Mouse (Mus musculus): ENCODE data around the gene Prss41. TPM values are rescaled to one million over a fixed set of nuclear protein-coding genes. Genes with fewer than 3 reads are reported as not detected.

The Prss41 gene
- polyA plus RNA-seq, 1 experiment: 0.28 TPM

Other genes with a start within 250 kb of the Prss41 start
- 9.2 and 11.9 TPM in 2 replicates for gene Zfp13, start 244.7 kb downstream of the Prss41 start, polyA plus RNA-seq (2012; rRNA removed)
- 0.04 TPM in 2 replicates for gene Zscan10, start 243.3 kb downstream of the Prss41 start, polyA plus RNA-seq (2012; rRNA removed)
- gene Mmp25, start 198.9 kb downstream of the Prss41 start, polyA plus RNA-seq (2012; rRNA removed): 0.22 and 0.29 TPM in 2 replicates
- 9.2 and 11.7 TPM in 2 replicates for gene Bicdl2, start 183.7 kb downstream of the Prss41 start, polyA plus RNA-seq (2012; rRNA removed)
- gene Hcfc1r1, start 170.6 kb downstream of the Prss41 start, polyA plus RNA-seq (2012; rRNA removed): 136 and 183 TPM in 2 replicates
- 13.2 and 16.9 TPM in 2 replicates for gene Thoc6, start 170.3 kb downstream of the Prss41 start, polyA plus RNA-seq (2012; rRNA removed)
- gene Tnfrsf12a, start 166.7 kb downstream of the Prss41 start, polyA plus RNA-seq (2012; rRNA removed): 17.4 and 26.7 TPM in 2 replicates
- 0.04 TPM in 1 of 2 replicates, not detected in the other for gene Cldn6, start 164.9 kb downstream of the Prss41 start, polyA plus RNA-seq (2012; rRNA removed)
- gene Cldn9, start 160.1 kb downstream of the Prss41 start, polyA plus RNA-seq (2012; rRNA removed): not detected in 2 replicates
- gene 1520401A03Rik, start 121.4 kb downstream of the Prss41 start, polyA plus RNA-seq (2012; rRNA removed): 0.10 and 0.23 TPM in 2 replicates
- 10.4 and 15.3 TPM in 2 replicates for gene Pkmyt1, start 117.8 kb downstream of the Prss41 start, polyA plus RNA-seq (2012; rRNA removed)
- gene Paqr4, start 103.3 kb downstream of the Prss41 start, polyA plus RNA-seq (2012; rRNA removed): 12.8 and 13.0 TPM in 2 replicates
- gene Kremen2, start 98.3 kb downstream of the Prss41 start, polyA plus RNA-seq (2012; rRNA removed): 0.04 and 0.11 TPM in 2 replicates
- gene Flywch1, start 72.6 kb downstream of the Prss41 start, polyA plus RNA-seq (2012; rRNA removed): 35.0 and 39.3 TPM in 2 replicates
- gene Flywch2, start 58.1 kb downstream of the Prss41 start, polyA plus RNA-seq (2012; rRNA removed): 9.0 and 13.2 TPM in 2 replicates
- gene Srrm2, start 53.6 kb downstream of the Prss41 start, polyA plus RNA-seq (2012; rRNA removed): 540 TPM in 2 replicates
- gene Elob, start 15.0 kb downstream of the Prss41 start, polyA plus RNA-seq (2012; rRNA removed): 466 and 498 TPM in 2 replicates
- gene Prss33, start 8.1 kb downstream of the Prss41 start, polyA plus RNA-seq (2012; rRNA removed): not detected in 2 replicates
- 0.67 and 1.1 TPM in 2 replicates for gene Prss32, start 317 bp downstream of the Prss41 start, polyA plus RNA-seq (2012; rRNA removed)
- gene Prss21, start 23.9 kb upstream of the Prss41 start, polyA plus RNA-seq (2012; rRNA removed): not detected in 2 replicates
- not detected in 2 replicates for gene Dcpp1, start 36.7 kb upstream of the Prss41 start, polyA plus RNA-seq (2012; rRNA removed)
- gene Dcpp2, start 36.7 kb upstream of the Prss41 start, polyA plus RNA-seq (2012; rRNA removed): not detected in 2 replicates
- not detected in 2 replicates for gene Dcpp3, start 73.3 kb upstream of the Prss41 start, polyA plus RNA-seq (2012; rRNA removed)
- gene Sbp, start 97.5 kb upstream of the Prss41 start, polyA plus RNA-seq (2012; rRNA removed): 0.09 TPM in 1 of 2 replicates, not detected in the other
- gene Sbpl, start 111.1 kb upstream of the Prss41 start, polyA plus RNA-seq (2012; rRNA removed): not detected in 2 replicates
- gene Prss30, start 136.4 kb upstream of the Prss41 start, polyA plus RNA-seq (2012; rRNA removed): 0.25 and 0.87 TPM in 2 replicates
- 17.2 and 19.3 TPM in 2 replicates for gene Prss22, start 153.9 kb upstream of the Prss41 start, polyA plus RNA-seq (2012; rRNA removed)
- gene Prss27, start 194.0 kb upstream of the Prss41 start, polyA plus RNA-seq (2012; rRNA removed): 13.2 and 21.8 TPM in 2 replicates
- 27.7 and 35.6 TPM in 2 replicates for gene Kctd5, start 229.3 kb upstream of the Prss41 start, polyA plus RNA-seq (2012; rRNA removed)